Mouse (Mus musculus) lung, postnatal 0 days (tissue): ENCODE results near the gene Zbtb22.
A peak's percentile ranks its signal among the peaks of the same experiment; 100 is the strongest.

ENCODE experiments used
- CTCF ChIP-seq: IDR thresholded peaks from 2 replicates; pipeline ENCODE4 v1.5.1; 2016; ENCODE audit warnings: antibody characterized with exemption, mild to moderate bottlenecking
- EP300 ChIP-seq: IDR thresholded peaks from 2 replicates; pipeline ENCODE4 v1.6.1; 2016; ENCODE audit warnings: antibody characterized with exemption, mild to moderate bottlenecking, control low read depth

DNA sequence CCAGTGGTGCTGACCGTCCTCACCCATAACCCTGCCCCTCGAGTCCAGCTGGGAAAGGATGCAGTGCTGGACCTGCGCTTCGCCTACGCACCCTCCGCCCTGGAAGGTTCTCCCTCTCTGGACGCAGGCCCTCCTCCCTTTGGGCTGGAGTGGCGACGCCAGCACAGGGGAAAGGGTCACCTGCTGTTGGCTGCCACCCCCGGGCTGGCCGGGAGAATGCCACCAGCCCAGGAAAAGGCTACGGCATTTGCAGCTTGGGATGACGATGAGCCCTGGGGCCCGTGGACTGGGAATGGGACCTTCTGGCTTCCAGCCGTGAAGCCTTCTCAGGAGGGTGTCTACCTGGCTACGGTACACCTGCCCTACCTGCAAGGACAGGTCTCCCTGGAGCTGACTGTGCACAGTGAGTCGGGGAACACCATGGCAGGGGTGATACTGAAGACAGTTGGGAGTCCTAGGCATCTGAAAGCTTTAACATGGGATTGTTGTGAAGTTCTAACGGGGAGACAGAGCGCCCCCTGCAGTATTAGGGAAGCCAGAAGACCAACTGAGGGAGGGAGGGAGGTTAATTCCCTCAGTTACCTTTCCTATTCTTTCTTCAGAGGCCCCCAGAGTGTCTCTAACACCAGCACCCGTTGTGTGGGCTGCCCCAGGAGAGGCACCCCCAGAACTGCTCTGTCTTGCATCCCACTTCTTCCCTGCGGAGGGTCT, 9.9 kb downstream of the Zbtb22 start:
- peak; percentile 35; the same call in 1 of the 2 replicates for TF ChIP-seq CTCF
- no peak for TF ChIP-seq EP300
